Mouse (Mus musculus) forebrain, embryonic 16.5 days (tissue): ENCODE measurements at regions not wholly inside any gene's neighbourhood (a gene's known extent, or its start where the extent isn't known, plus 50 kb on each side); places are given as distances from the start of the nearest gene placed in this dataset.

ENCODE experiments used
- ATAC-seq: fragments of 200-750 bp; cut with Nextera tagmentation; 2 replicates; pipeline ENCODE4 v1.8.0; 2017; ENCODE audit warnings: mild to moderate bottlenecking, moderate library complexity
- H3K27ac ChIP-seq: fragments of 300-500 bp; sonication (generic); 2 replicates; pipeline ENCODE4 v1.5.1; 2014; ENCODE audit warnings: low read length, control low read depth
- H3K27me3 ChIP-seq: fragments of 300-500 bp; sonication (generic); replicated peaks from 2 replicates; pipeline ENCODE4 v1.6.1; 2014; ENCODE audit warnings: low read length; ENCODE audit not compliant: control insufficient read depth, insufficient read depth
- H3K36me3 ChIP-seq: fragments of 300-500 bp; sonication (generic); 2 replicates; pipeline ENCODE4 v1.6.1; 2014; ENCODE audit not compliant: control insufficient read depth, insufficient read depth
- H3K4me1 ChIP-seq: fragments of 300-500 bp; sonication (generic); replicated peaks from 2 replicates; pipeline ENCODE4 v1.6.1; 2014; ENCODE audit warnings: low read length; ENCODE audit not compliant: control insufficient read depth, insufficient read depth
- H3K4me2 ChIP-seq: fragments of 300-500 bp; sonication (generic); 2 replicates; pipeline ENCODE4 v1.6.1; 2014; ENCODE audit warnings: mild to moderate bottlenecking, low read length, control low read depth
- H3K4me3 ChIP-seq: fragments of 300-500 bp; sonication (generic); replicated peaks from 2 replicates; pipeline ENCODE4 v1.5.1; 2014; ENCODE audit warnings: mild to moderate bottlenecking, low read length, control low read depth
- H3K9ac ChIP-seq: fragments of 300-500 bp; sonication (generic); replicated peaks from 2 replicates; pipeline ENCODE4 v1.6.1; 2014; ENCODE audit warnings: low read depth, low read length, control low read depth
- H3K9me3 ChIP-seq: fragments of 300-500 bp; sonication (generic); 2 replicates; pipeline ENCODE4 v1.6.1; 2016; ENCODE audit warnings: low read length; ENCODE audit not compliant: control insufficient read depth
- WGBS: fragments of 180-500 bp; shearing (Covaris S2); extraction: QIAGEN DNeasy Blood & Tissue Kit; methylation state at CpG from one replicate; pipeline ENCODE4 v1.1.7; 2014; 5-methylcytosine and 5-hydroxymethylcytosine counted together

- no peak overlapping the region for H3K9ac ChIP-seq
- no peaks in the 10 kb centered on the region for H3K36me3 ChIP-seq
- WGBS: 66% methylated on average over 10 of the region's 10 CpGs
- no peak overlapping the region for H3K4me2 ChIP-seq
- no peaks in the 10 kb centered on the region for H3K4me1 ChIP-seq
- H3K9me3 ChIP-seq: no peaks in the 10 kb centered on the region
- H3K27me3 ChIP-seq: no peaks in the 10 kb centered on the region
- H3K27ac ChIP-seq: peak overlapping the region; percentile 68
- ATAC-seq: peak; percentile 78
- H3K4me3 ChIP-seq: no peak overlapping the region
Measured at GRCm38 (mm10) chr10:109283348-109283747, 272.6 kb upstream of the Syt1 start.

DNA sequence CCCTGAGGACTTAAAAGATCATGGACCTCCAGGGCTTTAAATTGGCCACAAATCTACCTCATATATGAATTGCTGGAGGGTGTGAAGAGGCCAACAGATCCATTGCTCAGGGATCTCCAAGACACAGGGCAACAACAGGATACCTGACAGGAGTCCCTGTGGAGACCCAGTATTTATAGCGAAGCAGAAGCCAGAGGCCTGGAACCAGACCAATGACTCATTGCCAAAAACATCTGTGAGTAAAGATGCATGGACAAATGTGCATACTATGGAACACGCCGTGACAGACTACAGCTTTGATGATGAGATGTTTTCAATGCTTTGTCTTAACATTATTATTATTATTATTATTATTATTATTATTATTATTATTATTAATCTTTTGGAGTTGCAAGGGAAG, 239.0 kb upstream of the Syt1 start:
- WGBS: 93% methylated on average over 3 of the region's 3 CpGs
- no peaks in the 10 kb centered on the region for H3K4me1 ChIP-seq
- H3K4me2 ChIP-seq: no peak overlapping the region

DNA sequence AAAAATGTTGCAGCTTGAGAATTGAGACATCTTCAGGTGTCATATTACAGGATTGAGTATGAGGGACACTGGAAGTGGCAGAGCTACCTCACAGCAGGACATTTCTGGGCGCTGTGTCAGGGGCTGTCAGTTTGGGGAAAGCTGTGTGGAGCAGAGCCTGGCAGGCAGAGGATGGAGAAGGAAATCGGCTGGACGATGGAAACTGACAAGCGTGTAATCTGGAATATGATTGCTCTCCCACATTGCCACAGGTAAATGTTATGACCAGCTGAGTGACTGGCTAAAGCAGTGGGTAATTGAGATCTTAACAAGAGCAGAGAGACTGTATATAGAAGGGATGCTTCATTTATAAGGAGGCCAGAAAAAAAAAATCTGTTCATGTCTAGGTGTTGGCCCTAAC, 235.5 kb upstream of the Syt1 start:
- no peak overlapping the region for H3K4me3 ChIP-seq
- no peak overlapping the region for H3K9ac ChIP-seq
- no peak overlapping the region for H3K27ac ChIP-seq
- 40% methylated on average over 4 of the region's 4 CpGs for WGBS
- no peaks in the 10 kb centered on the region for H3K9me3 ChIP-seq
- H3K27me3 ChIP-seq: no peaks in the 10 kb centered on the region
- no peak for ATAC-seq
- no peaks in the 10 kb centered on the region for H3K4me1 ChIP-seq
- no peaks in the 10 kb centered on the region for H3K36me3 ChIP-seq
- H3K4me2 ChIP-seq: no peak overlapping the region

More for the DNA sequence above, 239.0 kb upstream of the Syt1 start:
- H3K9me3 ChIP-seq: no peaks in the 10 kb centered on the region
- H3K9ac ChIP-seq: no peak overlapping the region
- H3K27me3 ChIP-seq: no peaks in the 10 kb centered on the region
- H3K4me3 ChIP-seq: no peak overlapping the region
- no peaks in the 10 kb centered on the region for H3K36me3 ChIP-seq
- no peak for ATAC-seq
- no peak overlapping the region for H3K27ac ChIP-seq

GRCm38 (mm10) chr10:109237026-109237425, 226.2 kb upstream of the Syt1 start:
- H3K4me2 ChIP-seq: no peak overlapping the region
- WGBS: 55% methylated on average over 7 of the region's 7 CpGs
- no peak overlapping the region for H3K9ac ChIP-seq
- H3K4me3 ChIP-seq: no peak overlapping the region
- ATAC-seq: 0 out of 2 replicates have a peak, but pooled peaks have one; percentile 26
- H3K9me3 ChIP-seq: no peaks in the 10 kb centered on the region
- no peaks in the 10 kb centered on the region for H3K4me1 ChIP-seq
- H3K27ac ChIP-seq: no peak overlapping the region
- no peaks in the 10 kb centered on the region for H3K36me3 ChIP-seq
- no peaks in the 10 kb centered on the region for H3K27me3 ChIP-seq

DNA sequence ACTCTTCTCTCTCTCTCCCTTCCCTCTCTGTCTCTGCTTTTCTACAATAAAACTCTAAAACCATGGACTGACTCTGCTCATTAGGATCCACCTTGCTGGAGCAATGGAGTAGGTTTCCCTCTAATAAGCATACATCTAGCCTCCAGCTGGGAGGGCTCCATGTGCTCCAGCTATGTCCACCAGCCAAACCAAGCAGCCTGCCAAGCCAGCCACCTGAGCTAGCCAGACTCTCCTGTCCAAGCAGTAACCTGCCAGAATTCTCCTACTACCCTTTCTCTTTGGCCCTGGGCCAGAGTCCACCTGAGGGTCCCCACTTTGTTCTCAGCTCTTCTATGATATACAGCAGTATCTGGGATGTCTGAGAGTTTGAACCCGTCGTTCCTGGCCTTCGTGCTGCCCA, 216.2 kb upstream of the Syt1 start:
- Histone ChIP-seq H3K36me3 (no peaks in the 10 kb centered on the region), H3K9me3 (no peaks in the 10 kb centered on the region), H3K27me3 (no peaks in the 10 kb centered on the region), H3K4me3 (no peak overlapping the region), H3K4me1 (no peaks in the 10 kb centered on the region), H3K4me2 (no peak overlapping the region), H3K27ac (no peak overlapping the region), H3K9ac (no peak overlapping the region)
- no peak for ATAC-seq
- WGBS: 98% methylated on average over 3 of the region's 3 CpGs

GRCm38 (mm10) chr10:109188761-109189503, 178.2 kb upstream of the Syt1 start:
- no peaks in the 10 kb centered on the region for H3K4me1 ChIP-seq
- H3K4me2 ChIP-seq: no peak overlapping the region
- no peaks in the 10 kb centered on the region for H3K9me3 ChIP-seq
- WGBS: 54% methylated on average over 8 of the region's 8 CpGs
- ATAC-seq: peak; percentile 83
- H3K27me3 ChIP-seq: no peaks in the 10 kb centered on the region
- no peaks in the 10 kb centered on the region for H3K36me3 ChIP-seq
- H3K9ac ChIP-seq: no peak overlapping the region
- H3K27ac ChIP-seq: peak overlapping the region; percentile 2; the same call in 1 of the 2 replicates
- H3K4me3 ChIP-seq: no peak overlapping the region

DNA sequence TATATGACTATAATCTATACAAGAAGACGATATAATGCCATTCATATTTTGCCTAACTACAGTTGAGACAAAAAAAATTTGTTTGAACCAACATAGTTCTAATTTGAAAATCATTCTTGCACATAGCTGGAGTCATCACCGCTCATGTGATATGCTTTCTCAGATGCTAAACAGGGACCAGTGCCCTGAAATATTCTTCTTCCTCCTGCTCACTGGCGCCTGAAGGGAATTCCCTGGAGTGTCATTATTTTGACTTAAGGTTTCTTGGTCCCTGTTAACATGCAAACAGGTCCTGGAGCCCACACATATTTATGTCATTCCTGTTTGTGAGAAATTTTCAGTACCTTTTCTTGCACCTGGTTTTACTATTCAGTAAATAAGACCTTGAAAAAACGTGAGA, 177.5 kb upstream of the Syt1 start:
- H3K9me3 ChIP-seq: no peaks in the 10 kb centered on the region

DNA sequence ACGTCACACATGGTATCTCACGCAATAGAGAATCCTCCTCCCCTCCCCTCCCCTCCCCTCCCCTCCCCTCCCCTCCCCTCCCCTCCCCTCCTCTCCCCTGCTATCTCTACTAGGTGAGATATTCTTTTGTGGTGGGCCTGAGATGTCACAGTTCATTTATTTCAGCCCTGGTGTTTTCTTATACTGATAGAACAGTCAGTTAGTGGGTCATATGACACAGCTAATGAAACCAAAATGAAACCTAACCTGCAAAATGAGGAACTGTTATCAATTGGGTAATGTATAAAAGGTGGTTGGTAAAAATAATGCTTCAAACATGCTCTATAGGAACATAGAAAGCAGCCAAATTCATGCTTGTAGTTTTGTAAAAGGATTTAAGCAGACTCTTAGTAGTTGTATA, 174.5 kb upstream of the Syt1 start:
- no peaks in the 10 kb centered on the region for H3K9me3 ChIP-seq
- H3K4me3 ChIP-seq: no peak overlapping the region
- 82% methylated on average over 2 of the region's 2 CpGs for WGBS
- H3K9ac ChIP-seq: no peak overlapping the region
- no peak overlapping the region for H3K4me2 ChIP-seq
- no peaks in the 10 kb centered on the region for H3K4me1 ChIP-seq
- H3K27me3 ChIP-seq: no peaks in the 10 kb centered on the region
- no peaks in the 10 kb centered on the region for H3K36me3 ChIP-seq
- ATAC-seq: no peak
- H3K27ac ChIP-seq: no peak overlapping the region

More for the DNA sequence above, 177.5 kb upstream of the Syt1 start:
- Histone ChIP-seq H3K27me3 (no peaks in the 10 kb centered on the region), H3K9ac (no peak overlapping the region), H3K4me1 (no peaks in the 10 kb centered on the region), H3K4me3 (no peak overlapping the region), H3K36me3 (no peaks in the 10 kb centered on the region), H3K4me2 (no peak overlapping the region), H3K27ac (no peak overlapping the region)
- 67% methylated on average over 4 of the region's 4 CpGs for WGBS
- ATAC-seq: no peak; the same call in 1 of the 2 replicates

- H3K36me3 ChIP-seq: no peaks in the 10 kb centered on the region
- H3K27ac ChIP-seq: no peak overlapping the region
- no peaks in the 10 kb centered on the region for H3K4me1 ChIP-seq
- H3K9ac ChIP-seq: no peak overlapping the region
- no peaks in the 10 kb centered on the region for H3K27me3 ChIP-seq
- ATAC-seq: no peak
- no peaks in the 10 kb centered on the region for H3K9me3 ChIP-seq
- no peak overlapping the region for H3K4me3 ChIP-seq
- 91% methylated on average over 4 of the region's 4 CpGs for WGBS
- H3K4me2 ChIP-seq: no peak overlapping the region
Measured at GRCm38 (mm10) chr10:109180527-109180926, 169.7 kb upstream of the Syt1 start.

GRCm38 (mm10) chr10:109160730-109161129, 149.9 kb upstream of the Syt1 start:
- Histone ChIP-seq H3K36me3 (no peaks in the 10 kb centered on the region), H3K4me2 (no peak overlapping the region), H3K27ac (no peak overlapping the region), H3K9me3 (no peaks in the 10 kb centered on the region), H3K27me3 (no peaks in the 10 kb centered on the region), H3K4me1 (no peaks in the 10 kb centered on the region), H3K4me3 (no peak overlapping the region), H3K9ac (no peak overlapping the region)
- WGBS: 87% methylated on average over 1 of the region's 1 CpGs
- no peak for ATAC-seq
